Mouse (Mus musculus) adrenal gland, adult (tissue): ENCODE results near the gene Pcdh7.

ENCODE experiments used
- DNase-seq, 2 experiments: peaks; one replicate each; pipeline ENCODE4 v3.0.0; 2022 to 2023; ENCODE audit warnings: low spot score in 1 of 2; ENCODE audit not compliant: inconsistent age in 2 of 2

Gene Pcdh7

GRCm38 (mm10) chr5:57796337-57796736 is 78.6 kb downstream of the Pcdh7 start:
- DNase-seq = no peak

GRCm38 (mm10) chr5:57797951-57798670 is 80.3 kb downstream of the Pcdh7 start:
- DNase-seq = peak; percentile 3 to 54

GRCm38 (mm10) chr5:57803108-57803507 is 85.3 kb downstream of the Pcdh7 start:
- DNase-seq = no peak

- no peak for DNase-seq
Observed at GRCm38 (mm10) chr5:57803890-57804289, 86.1 kb downstream of the Pcdh7 start.

- DNase-seq = no peak
Observed at GRCm38 (mm10) chr5:57807350-57807749, 89.6 kb downstream of the Pcdh7 start.

GRCm38 (mm10) chr5:57810641-57811040 is 92.9 kb downstream of the Pcdh7 start:
- no peak for DNase-seq

GRCm38 (mm10) chr5:57815964-57816589 is 98.3 kb downstream of the Pcdh7 start:
- DNase-seq = no peak

- no peak for DNase-seq
Observed at GRCm38 (mm10) chr5:57819788-57820187, 102.0 kb downstream of the Pcdh7 start.

GRCm38 (mm10) chr5:57821099-57821498 is 103.3 kb downstream of the Pcdh7 start:
- no peak for DNase-seq

GRCm38 (mm10) chr5:57828437-57828836 is 110.7 kb downstream of the Pcdh7 start:
- DNase-seq = no peak

- DNase-seq = no peak
Observed at GRCm38 (mm10) chr5:57837150-57837549, 119.4 kb downstream of the Pcdh7 start.

GRCm38 (mm10) chr5:57841357-57842119 is 123.8 kb downstream of the Pcdh7 start:
- DNase-seq = no peak

- no peak for DNase-seq
Observed at GRCm38 (mm10) chr5:57847500-57847899, 129.7 kb downstream of the Pcdh7 start.

GRCm38 (mm10) chr5:57850111-57850510 is 132.3 kb downstream of the Pcdh7 start:
- no peak for DNase-seq

GRCm38 (mm10) chr5:57857316-57857715 is 139.5 kb downstream of the Pcdh7 start:
- DNase-seq = no peak

- no peak for DNase-seq
Observed at GRCm38 (mm10) chr5:57864254-57864653, 146.5 kb downstream of the Pcdh7 start.

- DNase-seq = no peak
Observed at GRCm38 (mm10) chr5:57865256-57865655, 147.5 kb downstream of the Pcdh7 start.

- DNase-seq = no peak
Observed at GRCm38 (mm10) chr5:57866097-57866496, 148.3 kb downstream of the Pcdh7 start.

GRCm38 (mm10) chr5:57867906-57868305 is 150.1 kb downstream of the Pcdh7 start:
- no peak for DNase-seq

GRCm38 (mm10) chr5:57868702-57869101 is 150.9 kb downstream of the Pcdh7 start:
- no peak for DNase-seq

GRCm38 (mm10) chr5:57870727-57871126 is 153.0 kb downstream of the Pcdh7 start:
- no peak for DNase-seq

GRCm38 (mm10) chr5:57884982-57885381 is 167.2 kb downstream of the Pcdh7 start:
- DNase-seq = no peak
